Mouse (Mus musculus) left cerebral cortex, adult 18-20 months (tissue): ENCODE results near the gene Mpzl2. TPM values are rescaled to one million over a fixed set of nuclear protein-coding genes. Genes with fewer than 3 reads are reported as not detected.
"Not testable (repeated sequence)": the region's sequence is repeated elsewhere in the genome, so short reads cannot be mapped to it uniquely, and the experiment has no call there.

Source experiments
- DNase-seq, 2 experiments: peaks; one replicate each; pipeline ENCODE4 v3.0.0; 2021 to 2022; ENCODE audit warnings: low spot score in 2 of 2, mixed read lengths in 1 of 2
- total RNA-seq, 2 experiments: library from RNA; stranded (reverse); gene quantifications; 2 replicates each; pipeline ENCODE4 v1.2.3; 2021

The Mpzl2 gene
- total RNA-seq, 2 experiments from 2014 or later = 1.9 TPM

DNA sequence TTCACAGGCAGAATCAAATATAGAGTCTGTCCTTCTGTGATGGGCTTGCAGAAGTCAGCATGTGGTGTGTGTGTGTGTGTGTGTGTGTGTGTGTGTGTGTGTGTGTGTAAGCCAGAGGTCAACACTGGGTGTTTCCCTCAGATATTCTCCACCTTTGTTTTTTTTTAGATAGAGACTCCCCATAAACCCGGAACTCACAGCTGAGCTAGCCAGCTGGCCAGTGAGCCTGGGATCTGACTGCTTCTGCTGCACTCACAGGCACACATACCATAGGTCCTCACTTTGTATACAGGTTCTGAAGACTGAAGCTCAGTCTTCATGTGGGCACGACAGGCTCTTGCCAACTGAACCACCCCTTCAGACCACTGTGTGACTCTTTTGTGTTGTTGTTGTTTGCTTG lies 7.3 kb upstream of the Mpzl2 start:
- DNase-seq = no peak

- DNase-seq = no peak
These were observed 5.1 kb upstream of the Mpzl2 start for GRCm38 (mm10) chr9:45034526-45034925.

- not testable (repeated sequence) for DNase-seq
These were observed 1.8 kb upstream of the Mpzl2 start for GRCm38 (mm10) chr9:45037803-45038202.

GRCm38 (mm10) chr9:45040066-45040845 lies 657 bp downstream of the Mpzl2 start:
- DNase-seq = no peak

GRCm38 (mm10) chr9:45041131-45041838 lies 1.7 kb downstream of the Mpzl2 start:
- DNase-seq = no peak

GRCm38 (mm10) chr9:45042056-45042720 lies 2.6 kb downstream of the Mpzl2 start:
- no peak for DNase-seq

GRCm38 (mm10) chr9:45042947-45043346 lies 3.3 kb downstream of the Mpzl2 start:
- no peak for DNase-seq

DNA sequence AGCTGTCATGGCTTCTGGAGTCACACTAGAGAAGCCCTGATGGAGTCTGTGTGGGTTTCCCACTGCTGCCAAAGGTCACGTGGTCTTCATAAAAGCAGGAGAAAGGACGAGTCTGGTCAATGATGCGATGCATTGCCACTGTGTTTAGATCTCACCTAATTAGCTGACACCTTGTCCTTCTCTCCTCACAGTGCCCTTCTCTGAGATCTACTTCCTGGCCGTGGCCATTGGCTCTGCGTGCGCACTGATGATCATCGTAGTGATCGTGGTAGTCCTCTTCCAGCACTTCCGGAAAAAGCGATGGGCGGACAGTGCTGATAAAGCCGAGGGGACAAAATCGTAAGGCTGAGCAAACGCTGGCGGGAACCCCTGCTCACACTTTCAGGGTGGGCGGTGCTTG lies 7.4 kb downstream of the Mpzl2 start:
- DNase-seq = no peak

- DNase-seq = no peak
These were observed 8.9 kb downstream of the Mpzl2 start for GRCm38 (mm10) chr9:45048511-45048910.

- DNase-seq = no peak
These were observed 10.1 kb downstream of the Mpzl2 start for GRCm38 (mm10) chr9:45049731-45050130.

- DNase-seq = no peak
These were observed 10.7 kb downstream of the Mpzl2 start for GRCm38 (mm10) chr9:45050301-45050700.

- DNase-seq = peak; percentile 81 to 87
These were observed 15.6 kb downstream of the Mpzl2 start, which contains the start of gene Mpzl3 for GRCm38 (mm10) chr9:45055082-45055713. Gene Mpzl3 (plus strand): TSS chr9:45055186.

- DNase-seq = no peak
These were observed 18.8 kb downstream of the Mpzl2 start for GRCm38 (mm10) chr9:45058304-45058940.

DNA sequence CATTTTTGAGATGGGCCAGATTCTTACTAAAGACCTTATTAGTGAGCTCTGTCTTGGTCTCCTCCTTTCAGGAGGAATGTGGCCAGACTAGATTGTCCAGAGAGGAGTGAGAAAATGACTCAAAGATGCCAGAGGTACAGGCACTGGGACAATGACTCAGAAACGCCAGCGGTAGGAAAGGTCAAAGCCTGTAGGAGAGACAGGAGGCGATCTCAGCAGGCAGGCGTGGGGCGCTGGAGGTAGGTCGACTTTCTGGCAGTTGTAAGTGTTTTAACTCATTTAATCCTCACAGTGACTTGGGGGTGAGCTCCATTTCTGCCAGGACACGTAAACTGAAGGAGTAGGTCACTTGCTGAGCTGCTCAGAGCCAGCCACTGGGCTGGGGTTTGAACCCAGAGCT lies 20.6 kb downstream of the Mpzl2 start:
- DNase-seq = no peak

DNA sequence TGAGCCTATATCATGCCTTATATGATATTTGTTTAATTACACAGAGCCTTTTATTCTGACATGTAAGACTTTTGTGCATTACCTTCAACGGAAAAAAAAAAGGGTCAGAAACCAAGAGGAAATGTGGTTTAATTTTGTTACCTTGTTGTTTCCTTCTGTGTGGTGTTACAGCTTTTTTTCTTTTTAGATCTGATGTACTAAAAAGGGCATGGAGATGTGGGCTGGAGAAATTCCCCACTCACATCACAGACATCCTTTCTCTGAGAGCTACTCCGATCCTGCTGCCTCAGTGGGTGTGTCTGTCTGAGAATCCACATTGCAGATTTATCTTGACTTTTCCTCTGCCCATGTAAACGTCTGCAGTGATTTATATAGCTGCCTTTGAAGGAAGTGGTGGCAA lies 23.1 kb downstream of the Mpzl2 start:
- DNase-seq = no peak

DNA sequence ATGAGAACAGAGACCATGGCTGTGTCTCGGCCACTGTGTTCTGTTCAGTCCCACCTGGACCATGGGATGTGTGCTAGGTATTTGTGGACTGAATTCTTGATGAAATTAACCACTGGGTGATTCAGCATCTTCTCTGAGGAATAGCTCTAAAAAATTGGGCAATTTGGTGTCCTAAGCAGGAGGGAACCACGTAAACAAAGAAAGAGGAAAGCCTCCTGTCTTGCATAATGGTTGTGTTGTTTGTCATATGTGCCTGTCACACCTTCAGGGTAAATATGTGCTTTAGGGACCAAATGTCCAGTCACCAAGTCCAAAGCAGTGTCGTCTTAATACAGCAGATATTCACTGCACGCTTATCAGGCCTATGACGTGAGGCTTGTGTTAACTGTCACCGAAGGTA lies 24.8 kb downstream of the Mpzl2 start:
- no peak for DNase-seq

- DNase-seq = no peak
These were observed 27.1 kb downstream of the Mpzl2 start for GRCm38 (mm10) chr9:45066735-45067134.

DNA sequence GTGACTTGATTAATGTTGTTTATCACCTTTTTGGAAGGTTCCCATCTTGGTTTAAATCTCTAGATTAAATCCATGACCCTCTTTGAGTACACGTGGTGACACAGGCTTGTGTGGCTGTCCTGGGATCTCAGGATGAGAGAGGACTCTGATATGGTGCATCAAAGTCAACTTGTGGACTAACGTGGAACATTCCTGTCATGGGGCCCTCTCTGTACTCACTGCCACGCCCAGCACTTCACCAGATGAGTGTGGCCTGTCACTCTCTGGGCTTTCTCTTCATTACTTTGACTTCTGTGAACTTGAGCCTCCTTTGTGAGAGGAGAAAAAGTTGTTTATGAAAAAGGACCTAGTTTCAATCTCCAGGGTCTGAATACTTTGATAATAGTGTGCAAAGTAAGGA lies 32.2 kb downstream of the Mpzl2 start:
- no peak for DNase-seq

- DNase-seq = no peak
These were observed 38.3 kb downstream of the Mpzl2 start for GRCm38 (mm10) chr9:45077859-45078258.

GRCm38 (mm10) chr9:45079011-45079410 lies 39.4 kb downstream of the Mpzl2 start, which contains the start of gene Jaml:
Gene Jaml (plus strand): TSS chr9:45079183.
- DNase-seq = no peak

DNA sequence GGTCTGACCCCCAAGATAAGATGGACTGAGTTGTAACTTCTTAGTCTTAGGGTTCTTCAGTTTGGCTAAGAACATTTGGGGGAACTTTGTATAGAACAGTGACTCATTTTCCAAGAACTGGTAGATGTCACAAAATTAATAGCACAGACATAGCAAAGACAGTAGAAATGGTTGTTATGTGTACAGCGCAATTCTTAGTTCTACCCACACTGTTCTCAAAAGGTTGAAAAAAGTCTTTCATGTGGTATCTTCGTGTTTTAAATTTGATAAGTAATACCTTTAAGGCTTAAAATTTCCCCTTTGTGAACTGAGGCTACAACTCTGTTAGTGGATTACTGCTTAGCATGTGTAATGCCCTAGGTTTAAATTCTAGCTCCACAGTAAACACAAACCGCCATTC lies 43.5 kb downstream of the Mpzl2 start:
- no peak for DNase-seq
